In genomic region chr14:53703593-53703992, GRCm38 (mm10) we compare ENCODE assay signal across 7 mouse cellular contexts.
DNase-seq lines count a peak whose midpoint lies in the region; ATAC-seq and TF ChIP-seq lines count a peak whose summit lies in the region.
"Not testable (repeated sequence)": the region's sequence is repeated elsewhere in the genome, so short reads cannot be mapped to it uniquely, and the experiment has no call there.

No protein-coding gene starts in this region.

- 31% methylated on average over 1 of the region's 1 CpGs for whole genome bisulfite sequencing in hindbrain, postnatal 0 days
- WGBS in liver, postnatal 0 days (ENCODE audit: insufficient replicate concordance), result 27% methylated on average over 1 of the region's 1 CpGs
- WGBS in midbrain, embryonic 13.5 days, result 28% methylated on average over 1 of the region's 1 CpGs
- WGBS in neural tube, embryonic 14.5 days, result 31% methylated on average over 1 of the region's 1 CpGs

- not testable (repeated sequence) for H3K27me3 ChIP-seq in hindbrain, postnatal 0 days (ENCODE audit: insufficient read depth, low read length); liver, postnatal 0 days (ENCODE audit: insufficient read depth, low read length); midbrain, embryonic 13.5 days; neural tube, embryonic 14.5 days (ENCODE audit: control insufficient read depth, insufficient read depth, low read length)

- not testable (repeated sequence) for H3K9me3 ChIP-seq in hindbrain, postnatal 0 days (ENCODE audit: low read length); liver, postnatal 0 days (ENCODE audit: low read length); midbrain, embryonic 13.5 days; neural tube, embryonic 14.5 days (ENCODE audit: control insufficient read depth, low read length)

- DNase-seq in CD4-positive helper T cell, adult 2 months (ENCODE audit: low read depth, low spot score), result peak; percentile 18
- peak; percentile 22 for DNase-seq in brain, embryonic 14.5 days (ENCODE audit: low read depth)
- DNase-seq in hindbrain, postnatal 0 days (ENCODE audit: low spot score), result peak; percentile 35
- not testable (repeated sequence) for DNase-seq in liver, postnatal 0 days

- H3K9ac ChIP-seq in hindbrain, postnatal 0 days (replicated peaks; ENCODE audit: low read length); liver, postnatal 0 days (replicated peaks); midbrain, embryonic 13.5 days (replicated peaks); neural tube, embryonic 14.5 days (replicated peaks; ENCODE audit: low read depth, low read length): not testable (repeated sequence)

- TF ChIP-seq CTCF in brain, embryonic 14.5 days (IDR thresholded peaks at IDR 0.05; ENCODE audit: borderline replicate concordance, extremely low read depth, insufficient read depth, insufficient read length), result peak; percentile 31; the same call in 1 of the 2 replicates
- peak; percentile 52 for TF ChIP-seq CTCF in hindbrain, postnatal 0 days (IDR thresholded peaks at IDR 0.05; ENCODE audit: low read depth)
- TF ChIP-seq CTCF in liver, postnatal 0 days (IDR thresholded peaks at IDR 0.05; ENCODE audit: low read depth), result peak; percentile 10; the same call in 1 of the 2 replicates

- TF ChIP-seq EP300 in liver, postnatal 0 days (IDR thresholded peaks at IDR 0.05; ENCODE audit: low read depth), result not testable (repeated sequence)

- H3K4me2 ChIP-seq in hindbrain, postnatal 0 days (ENCODE audit: low read depth, low read length); liver, postnatal 0 days (ENCODE audit: low read depth, low read length); midbrain, embryonic 13.5 days (replicated peaks); neural tube, embryonic 14.5 days (ENCODE audit: low read depth, low read length): not testable (repeated sequence)

- not testable (repeated sequence) for H3K36me3 ChIP-seq in hindbrain, postnatal 0 days (ENCODE audit: insufficient read depth, low read length); liver, postnatal 0 days (replicated peaks; ENCODE audit: insufficient read depth, low read length); midbrain, embryonic 13.5 days; neural tube, embryonic 14.5 days (ENCODE audit: control insufficient read depth, insufficient read depth, low read length)

- TF ChIP-seq POLR2A in brain, embryonic 14.5 days (IDR thresholded peaks at IDR 0.05; ENCODE audit: borderline replicate concordance, extremely low read depth, insufficient read depth, insufficient read length, poor library complexity, severe bottlenecking), result not testable (repeated sequence)

- H3K27ac ChIP-seq in hindbrain, postnatal 0 days; liver, postnatal 0 days (ENCODE audit: low read depth); midbrain, embryonic 13.5 days; neural tube, embryonic 14.5 days (ENCODE audit: low read depth, low read length): not testable (repeated sequence)

- H3K4me1 ChIP-seq in hindbrain, postnatal 0 days (ENCODE audit: insufficient read depth, low read length); liver, postnatal 0 days (ENCODE audit: insufficient read depth); midbrain, embryonic 13.5 days (replicated peaks); neural tube, embryonic 14.5 days (ENCODE audit: control insufficient read depth, insufficient read depth, low read length): not testable (repeated sequence)

- not testable (repeated sequence) for H3K4me3 ChIP-seq in hindbrain, postnatal 0 days (ENCODE audit: low read length); liver, postnatal 0 days (ENCODE audit: low read depth, low read length); midbrain, embryonic 13.5 days (replicated peaks); neural tube, embryonic 14.5 days (ENCODE audit: low read depth, low read length)

- ATAC-seq in granulocyte monocyte progenitor cell, adult 5-6 weeks (replicated peaks; ENCODE audit: poor library complexity, severe bottlenecking), result peak; percentile 25; the same call in 1 of the 2 replicates
- peak; percentile 72; the same call in 1 of the 2 replicates for ATAC-seq in hindbrain, postnatal 0 days
- ATAC-seq in liver, postnatal 0 days, result not testable (repeated sequence)
- 0 out of 2 replicates have a peak, but pooled peaks have one; percentile 34 for ATAC-seq in midbrain, embryonic 13.5 days
- peak; percentile 72; the same call in 1 of the 2 replicates for ATAC-seq in neural tube, embryonic 14.5 days (ENCODE audit: low read depth)
